Mouse (Mus musculus): Measurements from ENCODE around the gene Prdm1.

DNA sequence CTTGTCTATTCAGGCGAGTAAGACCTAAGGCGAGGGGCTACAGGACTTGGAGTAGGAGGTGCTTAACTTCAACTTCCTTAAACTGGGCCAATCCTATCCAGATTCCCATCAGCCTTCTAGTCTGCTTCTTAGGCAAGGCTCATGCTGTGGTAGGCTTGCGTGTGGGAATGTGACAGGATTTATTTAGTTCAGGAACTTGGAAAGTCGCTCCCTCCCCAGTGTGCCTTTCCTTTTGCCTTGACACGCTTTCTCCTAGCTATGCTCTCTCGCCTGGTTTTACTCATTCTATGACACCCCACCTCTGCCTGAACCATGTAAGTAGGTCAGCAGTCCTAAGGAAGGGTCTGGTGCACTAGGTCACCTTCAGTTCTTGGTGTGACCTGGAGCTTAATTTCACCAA, 9.8 kb upstream of the Prdm1 start:
- no peak for TF ChIP-seq POLR2A (IDR thresholded peaks at IDR 0.05; ENCODE audit: insufficient read depth, low read length)
- no peak for TF ChIP-seq CTCF (IDR thresholded peaks at IDR 0.05; ENCODE audit: low read depth, low read length)
